Mouse (Mus musculus) hindbrain, embryonic 14.5 days (tissue): ENCODE data around the gene B3gnt8. TPM values are rescaled to one million over a fixed set of nuclear protein-coding genes. Genes with fewer than 3 reads are reported as not detected.
A peak's percentile ranks its signal among the peaks of the same experiment; 100 is the strongest.
"Not testable (repeated sequence)": the region's sequence is repeated elsewhere in the genome, so short reads cannot be mapped to it uniquely, and the experiment has no call there.

Source experiments
- ATAC-seq: fragments of 200-750 bp; cut with Nextera tagmentation; 2 replicates; pipeline ENCODE4 v1.8.0; 2017; ENCODE audit warnings: moderate number of reproducible peaks, mild to moderate bottlenecking, moderate TSS enrichment, moderate library complexity; ENCODE audit not compliant: low FRiP score
- DNase-seq: peaks from one replicate; pipeline ENCODE4 v3.0.0-alpha.2; 2015; ENCODE audit warnings: low spot score
- H3K27ac ChIP-seq: fragments of 300-500 bp; sonication (generic); 2 replicates; pipeline ENCODE4 v1.5.1; 2014; ENCODE audit warnings: mild to moderate bottlenecking, moderate library complexity
- H3K27me3 ChIP-seq: fragments of 300-500 bp; sonication (generic); 2 replicates; pipeline ENCODE4 v1.6.1; 2014; ENCODE audit warnings: mild to moderate bottlenecking, low read length, mixed read lengths; ENCODE audit not compliant: control insufficient read depth, insufficient read depth
- H3K36me3 ChIP-seq: fragments of 300-500 bp; sonication (generic); replicated peaks from 2 replicates; pipeline ENCODE4 v1.6.1; 2014; ENCODE audit not compliant: control insufficient read depth, insufficient read depth
- H3K4me1 ChIP-seq: fragments of 300-500 bp; sonication (generic); replicated peaks from 2 replicates; pipeline ENCODE4 v1.6.1; 2014; ENCODE audit warnings: antibody characterized with exemption, low read length, mixed read lengths; ENCODE audit not compliant: control insufficient read depth, insufficient read depth
- H3K4me2 ChIP-seq: fragments of 300-500 bp; sonication (generic); replicated peaks from 2 replicates; pipeline ENCODE4 v1.6.1; 2014; ENCODE audit warnings: mild to moderate bottlenecking, moderate library complexity
- H3K4me3 ChIP-seq: fragments of 300-500 bp; sonication (generic); replicated peaks from 2 replicates; pipeline ENCODE4 v1.5.1; 2014; ENCODE audit warnings: mild to moderate bottlenecking, low read length
- H3K9ac ChIP-seq: fragments of 300-500 bp; sonication (generic); 2 replicates; pipeline ENCODE4 v1.6.1; 2014
- H3K9me3 ChIP-seq: fragments of 300-500 bp; sonication (generic); 2 replicates; pipeline ENCODE4 v1.6.1; 2016; ENCODE audit warnings: low read length; ENCODE audit not compliant: control insufficient read depth
- WGBS: fragments of 180-500 bp; shearing (Covaris S2); extraction: QIAGEN DNeasy Blood & Tissue Kit; methylation state at CpG from one replicate; pipeline ENCODE4 v1.1.7; 2014; 5-methylcytosine and 5-hydroxymethylcytosine counted together
- polyA plus RNA-seq: library from polyadenylated mRNA; unstranded; fragments of >200 nt; fragmentation: Nextera tagmentation; extraction: Ambion mirVana; gene quantifications from 2 replicates; pipeline ENCODE4 v1.2.1, GENCODE M21; 2014

The B3gnt8 gene
- polyA plus RNA-seq: 0.27 and 0.43 TPM in 2 replicates

- Histone ChIP-seq H3K4me1 (peaks cover 9% of the 10 kb centered on the region; the same call in 1 of the 2 replicates), H3K27ac (no peak within 1 kb of the TSS), H3K4me2 (peak within 1 kb of the TSS; percentile 43), H3K9me3 (no peaks in the 10 kb centered on the region), H3K36me3 (peaks cover 51% of the 10 kb centered on the region), H3K9ac (no peak within 1 kb of the TSS), H3K27me3 (peaks cover 19% of the 10 kb centered on the region), H3K4me3 (peak within 1 kb of the TSS; percentile 9)
- 21% methylated on average over 29 of the region's 29 CpGs for WGBS
- DNase-seq (no peak), ATAC-seq (no peak)
These were observed at the start of gene B3gnt8 for GRCm38 (mm10) chr7:25626509-25627430. TSS of gene B3gnt8 (plus strand) at chr7:25626654.

DNA sequence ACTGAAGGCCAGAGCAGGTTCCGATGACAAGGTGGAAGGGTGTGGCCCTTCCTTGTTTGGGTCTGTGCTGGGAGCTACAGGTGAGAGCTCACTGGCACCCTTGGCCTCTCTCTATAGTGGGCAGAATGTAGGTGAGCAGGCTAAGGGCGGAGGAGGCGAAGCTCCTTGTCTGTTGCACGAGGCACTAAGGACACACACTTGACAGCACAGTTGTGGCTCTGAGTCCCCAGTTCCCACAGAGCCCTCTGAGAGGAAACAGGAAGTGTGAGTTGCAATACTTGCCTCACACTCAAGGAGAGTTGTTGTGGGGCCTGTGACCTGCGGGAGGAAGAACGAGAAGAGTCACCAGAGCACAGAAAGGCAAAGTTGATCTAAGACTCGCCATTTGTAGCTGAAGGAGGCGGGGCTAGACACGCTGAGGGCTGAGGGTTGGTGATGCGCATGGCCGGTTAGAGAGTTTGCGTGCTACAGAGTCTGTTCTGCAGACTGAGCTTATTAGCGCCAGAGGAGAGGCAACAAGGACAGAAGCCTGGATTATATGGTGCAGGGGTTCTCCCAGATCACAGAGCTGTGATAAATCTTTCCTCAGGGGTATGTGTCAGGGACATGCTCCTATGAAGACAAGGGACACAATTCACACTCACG lies 49.5 kb upstream of the B3gnt8 start:
- not testable (repeated sequence) for H3K4me3 ChIP-seq, H3K9ac ChIP-seq, H3K9me3 ChIP-seq, ATAC-seq, H3K27me3 ChIP-seq, DNase-seq, H3K27ac ChIP-seq, H3K4me2 ChIP-seq, H3K4me1 ChIP-seq, H3K36me3 ChIP-seq
- 81% methylated on average over 12 of the region's 14 CpGs for WGBS

- no peak overlapping the region for H3K4me2 ChIP-seq
- H3K27ac ChIP-seq: no peak overlapping the region
- ATAC-seq (no peak), DNase-seq (no peak)
- no peaks in the 10 kb centered on the region for H3K27me3 ChIP-seq
- H3K36me3 ChIP-seq: no peaks in the 10 kb centered on the region
- H3K4me3 ChIP-seq: no peak overlapping the region
- no peaks in the 10 kb centered on the region for H3K4me1 ChIP-seq
- H3K9ac ChIP-seq: no peak overlapping the region
- 88% methylated on average over 10 of the region's 10 CpGs for WGBS
- no peaks in the 10 kb centered on the region for H3K9me3 ChIP-seq
These were observed 47.0 kb upstream of the B3gnt8 start for GRCm38 (mm10) chr7:25579441-25579840.

DNA sequence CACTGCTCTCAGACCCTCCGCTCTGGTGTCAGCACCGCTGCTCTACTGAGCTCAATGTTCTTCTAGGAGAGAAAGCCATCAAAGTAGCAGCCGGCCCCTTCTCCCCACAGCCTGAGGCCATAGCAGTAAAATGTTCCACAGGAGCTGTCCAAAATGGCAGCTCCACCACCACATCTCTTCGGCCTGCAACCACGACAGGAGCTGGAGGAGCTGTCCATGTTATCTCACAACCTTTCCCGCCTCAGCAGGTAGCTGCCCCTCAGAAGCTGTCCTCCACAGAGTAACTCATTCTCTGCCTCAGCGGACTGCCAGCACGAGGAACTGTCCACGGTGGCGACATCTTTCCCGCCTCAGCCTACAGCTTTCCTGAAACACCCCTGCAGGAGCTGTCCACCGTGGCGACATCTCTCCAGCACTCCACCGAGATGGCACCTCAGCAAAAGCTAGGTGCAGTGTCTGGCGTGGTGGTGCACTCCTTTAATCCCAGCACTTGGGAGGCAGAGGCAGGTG lies 44.1 kb upstream of the B3gnt8 start:
- no peaks in the 10 kb centered on the region for H3K9me3 ChIP-seq
- DNase-seq: no peak
- H3K27ac ChIP-seq: no peak overlapping the region
- no peaks in the 10 kb centered on the region for H3K27me3 ChIP-seq
- H3K4me3 ChIP-seq: no peak overlapping the region
- H3K36me3 ChIP-seq: no peaks in the 10 kb centered on the region
- no peak overlapping the region for H3K4me2 ChIP-seq
- ATAC-seq: no peak
- H3K9ac ChIP-seq: no peak overlapping the region
- no peaks in the 10 kb centered on the region for H3K4me1 ChIP-seq
- 89% methylated on average over 15 of the region's 15 CpGs for WGBS

DNA sequence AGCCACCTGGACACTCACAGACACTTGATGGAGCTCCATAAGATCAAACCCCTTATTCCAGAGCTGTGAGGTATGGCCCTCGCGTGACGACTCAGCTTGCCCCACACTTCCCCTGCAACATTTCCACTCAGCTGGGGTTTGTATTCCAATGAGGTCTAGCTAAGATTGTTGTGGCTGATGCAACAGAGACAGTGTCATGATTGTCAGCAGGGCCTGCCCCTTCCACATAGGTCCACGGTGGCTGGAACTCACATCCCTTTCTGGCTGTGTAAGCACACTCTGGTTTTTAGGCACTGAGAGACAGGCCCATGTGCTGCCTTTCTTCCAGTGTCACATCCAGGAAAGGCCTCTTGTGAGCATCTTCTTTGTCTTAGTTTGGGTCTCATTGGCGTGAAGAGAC lies 41.8 kb upstream of the B3gnt8 start:
- no peaks in the 10 kb centered on the region for H3K9me3 ChIP-seq
- ATAC-seq (no peak), DNase-seq (no peak)
- H3K4me3 ChIP-seq: no peak overlapping the region
- no peak overlapping the region for H3K4me2 ChIP-seq
- H3K27me3 ChIP-seq: no peaks in the 10 kb centered on the region
- no peak overlapping the region for H3K9ac ChIP-seq
- H3K27ac ChIP-seq: no peak overlapping the region
- 92% methylated on average over 5 of the region's 5 CpGs for WGBS
- H3K4me1 ChIP-seq: no peaks in the 10 kb centered on the region
- H3K36me3 ChIP-seq: no peaks in the 10 kb centered on the region

DNA sequence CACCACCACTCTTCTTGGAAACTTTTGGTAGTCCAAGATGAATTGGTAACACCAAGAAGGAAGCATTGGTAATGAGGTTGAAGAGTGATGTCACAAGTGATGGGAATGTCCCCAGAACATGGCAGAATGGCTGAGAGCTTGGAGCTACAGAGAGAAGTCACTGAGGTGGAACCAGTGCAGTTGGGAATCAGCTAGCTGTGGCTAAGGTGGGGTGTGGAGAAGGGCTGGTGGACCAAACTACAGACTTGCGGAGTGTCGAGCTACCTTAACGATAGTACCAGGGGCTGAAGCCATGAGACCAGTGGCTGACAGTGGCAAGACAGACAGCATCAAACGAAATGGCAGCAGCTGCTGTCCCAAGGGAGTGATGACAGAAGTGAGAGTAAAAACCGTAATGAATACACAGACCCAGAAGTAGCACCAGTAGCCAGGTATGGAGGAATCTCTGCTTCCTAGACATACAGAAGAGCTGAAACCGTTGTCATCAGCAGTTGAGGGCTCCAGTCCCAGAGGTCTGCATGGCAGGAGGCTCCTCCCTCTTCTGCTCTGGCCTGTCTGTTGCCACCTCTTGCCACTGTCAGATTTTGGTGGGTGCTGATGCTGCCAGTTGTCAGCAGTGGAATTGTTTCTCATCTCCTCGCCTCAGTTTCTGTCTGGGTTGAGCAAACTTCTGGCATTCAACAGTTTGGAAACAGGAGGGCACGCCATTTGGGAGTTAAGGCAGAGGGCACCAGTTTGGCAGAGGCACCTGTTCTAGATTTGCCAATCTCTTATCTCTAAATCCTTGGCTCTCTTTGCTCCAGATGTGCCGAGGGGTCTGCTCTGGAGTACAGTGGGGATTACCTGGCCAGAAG lies 40.9 kb upstream of the B3gnt8 start:
- Histone ChIP-seq H3K9ac (no peak overlapping the region), H3K27me3 (no peaks in the 10 kb centered on the region), H3K27ac (no peak overlapping the region), H3K36me3 (no peaks in the 10 kb centered on the region), H3K4me3 (no peak overlapping the region), H3K4me2 (no peak overlapping the region), H3K4me1 (no peaks in the 10 kb centered on the region), H3K9me3 (no peaks in the 10 kb centered on the region)
- DNase-seq: no peak
- no peak for ATAC-seq
- WGBS: 81% methylated on average over 9 of the region's 9 CpGs

GRCm38 (mm10) chr7:25591226-25591625 lies 35.2 kb upstream of the B3gnt8 start:
- 87% methylated on average over 2 of the region's 2 CpGs for WGBS
- Histone ChIP-seq H3K27ac (no peak overlapping the region), H3K27me3 (no peaks in the 10 kb centered on the region), H3K4me2 (no peak overlapping the region), H3K4me3 (no peak overlapping the region), H3K4me1 (no peaks in the 10 kb centered on the region), H3K9ac (no peak overlapping the region), H3K36me3 (no peaks in the 10 kb centered on the region), H3K9me3 (no peaks in the 10 kb centered on the region)
- no peak for ATAC-seq
- DNase-seq: no peak

- Histone ChIP-seq H3K4me1 (no peaks in the 10 kb centered on the region), H3K4me3 (no peak overlapping the region), H3K36me3 (no peaks in the 10 kb centered on the region), H3K9me3 (no peaks in the 10 kb centered on the region), H3K27me3 (no peaks in the 10 kb centered on the region), H3K27ac (no peak overlapping the region), H3K4me2 (no peak overlapping the region), H3K9ac (no peak overlapping the region)
- ATAC-seq: no peak
- 74% methylated on average over 3 of the region's 3 CpGs for WGBS
- no peak for DNase-seq
These were observed 32.6 kb upstream of the B3gnt8 start for GRCm38 (mm10) chr7:25593859-25594258.

DNA sequence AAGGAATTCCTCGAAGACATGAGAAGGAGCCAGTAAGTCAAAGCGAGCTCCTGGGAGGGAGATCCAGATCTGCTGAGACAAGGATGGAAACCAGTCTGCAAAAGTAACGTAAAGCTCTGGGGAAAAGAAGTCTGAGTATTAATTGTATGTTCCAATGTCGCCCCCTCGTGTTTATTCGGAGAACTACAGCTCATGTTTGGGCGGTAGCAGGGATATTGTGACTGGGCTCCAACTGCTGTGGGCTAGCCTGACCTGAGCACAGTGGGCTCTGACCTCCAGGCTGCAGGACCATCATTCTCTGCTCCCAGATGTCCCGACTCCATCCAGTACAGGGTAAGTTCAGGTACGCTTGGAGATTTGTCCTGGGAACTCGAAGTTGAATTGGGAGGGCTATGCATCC lies 26.8 kb upstream of the B3gnt8 start:
- no peaks in the 10 kb centered on the region for H3K36me3 ChIP-seq
- no peak overlapping the region for H3K27ac ChIP-seq
- ATAC-seq (peak; percentile 43; the same call in 1 of the 2 replicates), DNase-seq (peak; percentile 92)
- H3K9me3 ChIP-seq: no peaks in the 10 kb centered on the region
- no peak overlapping the region for H3K4me3 ChIP-seq
- 15% methylated on average over 10 of the region's 10 CpGs for WGBS
- no peaks in the 10 kb centered on the region for H3K27me3 ChIP-seq
- H3K4me2 ChIP-seq: no peak overlapping the region
- H3K9ac ChIP-seq: no peak overlapping the region
- no peaks in the 10 kb centered on the region for H3K4me1 ChIP-seq
